In genomic region chr10:127662666-127663253, GRCm38 (mm10) we compare ENCODE assay signal across 8 mouse cellular contexts. TPM values are rescaled to one million over a fixed set of nuclear protein-coding genes. Genes with fewer than 3 reads are reported as not detected.
DNase-seq lines count a peak whose midpoint lies in the region; ATAC-seq and TF ChIP-seq lines count a peak whose summit lies in the region.

No protein-coding gene starts in this region.

- H3K4me1 ChIP-seq in bone marrow macrophage, adult 2 months (ENCODE audit: control insufficient read depth, insufficient read depth, low read length): peaks cover 18% of the 10 kb centered on the region
- peaks cover 10% of the 10 kb centered on the region for H3K4me1 ChIP-seq in forebrain, postnatal 0 days (ENCODE audit: insufficient read depth)
- peaks cover 47% of the 10 kb centered on the region for H3K4me1 ChIP-seq in kidney, postnatal 0 days (replicated peaks; ENCODE audit: insufficient read depth, low read length)
- peaks cover 22% of the 10 kb centered on the region for H3K4me1 ChIP-seq in stomach, postnatal 0 days (replicated peaks; ENCODE audit: control insufficient read depth, insufficient read depth)

- no peak for ATAC-seq in forebrain, postnatal 0 days
- ATAC-seq in kidney, postnatal 0 days (replicated peaks; ENCODE audit: low FRiP score, low read depth): no peak
- peak; percentile 12; the same call in 1 of the 2 replicates for ATAC-seq in megakaryocyte-erythroid progenitor cell, adult 5-6 weeks (replicated peaks; ENCODE audit: low FRiP score, low TSS enrichment, poor library complexity, severe bottlenecking)
- ATAC-seq in stomach, postnatal 0 days (ENCODE audit: low FRiP score, low TSS enrichment): no peak

- H3K27me3 ChIP-seq in forebrain, postnatal 0 days (ENCODE audit: insufficient read depth, low read length): peaks cover 25% of the 10 kb centered on the region
- H3K27me3 ChIP-seq in kidney, postnatal 0 days (ENCODE audit: insufficient read depth, low read length): no peaks in the 10 kb centered on the region
- H3K27me3 ChIP-seq in stomach, postnatal 0 days (ENCODE audit: control insufficient read depth, insufficient read depth, low read length): no peaks in the 10 kb centered on the region

- no peak for TF ChIP-seq EP300 in stomach, postnatal 0 days (optimal IDR thresholded peaks at IDR 0.05)

- peak; percentile 26 for TF ChIP-seq CTCF in left cerebral cortex, adult 2 months (IDR thresholded peaks at IDR 0.05)
- TF ChIP-seq CTCF in bone marrow macrophage, adult 2 months (IDR thresholded peaks at IDR 0.05; ENCODE audit: low read depth, low read length): no peak; the same call in 1 of the 2 replicates
- TF ChIP-seq CTCF in forebrain, postnatal 0 days (IDR thresholded peaks at IDR 0.05; ENCODE audit: low read depth): peak; percentile 39
- peak; percentile 55 for TF ChIP-seq CTCF in kidney, postnatal 0 days (IDR thresholded peaks at IDR 0.05; ENCODE audit: low read depth)
- peak; percentile 53 for TF ChIP-seq CTCF in stomach, postnatal 0 days (IDR thresholded peaks at IDR 0.05; ENCODE audit: low read depth)

- DNase-seq in left cerebral cortex, adult 2 months (ENCODE audit: extremely low spot score in 1 of 2, low spot score in 2 of 2): no peak
- no peak for DNase-seq in left cerebral cortex, adult 11 months (ENCODE audit: low spot score)
- DNase-seq in forebrain, postnatal 0 days: no peak
- DNase-seq in kidney, postnatal 0 days (ENCODE audit: low spot score): peak; percentile 38
- DNase-seq in stomach, postnatal 0 days (ENCODE audit: low spot score): peak; percentile 47
- no peak for DNase-seq in gastrocnemius, postnatal 36 days

- TF ChIP-seq POLR2A in bone marrow macrophage, adult 2 months (IDR thresholded peaks at IDR 0.05; ENCODE audit: borderline replicate concordance, low read depth, low read length): no peak

- no peaks in the 10 kb centered on the region for H3K9me3 ChIP-seq in forebrain, postnatal 0 days (ENCODE audit: low read length)
- no peaks in the 10 kb centered on the region for H3K9me3 ChIP-seq in kidney, postnatal 0 days (replicated peaks; ENCODE audit: low read length)
- H3K9me3 ChIP-seq in stomach, postnatal 0 days (ENCODE audit: control insufficient read depth, low read length): no peaks in the 10 kb centered on the region

- peak overlapping the region; percentile 35; the same call in 1 of the 2 replicates for H3K9ac ChIP-seq in forebrain, postnatal 0 days
- peak overlapping the region; percentile 40; the same call in 1 of the 2 replicates for H3K9ac ChIP-seq in kidney, postnatal 0 days (ENCODE audit: low read depth, low read length)
- 0 out of 2 replicates have a peak overlapping the region, but pooled peaks have one; percentile 8 for H3K9ac ChIP-seq in stomach, postnatal 0 days (ENCODE audit: low read length)

- peak overlapping the region; percentile 85 for H3K27ac ChIP-seq in left cerebral cortex, adult 2 months
- H3K27ac ChIP-seq in bone marrow macrophage, adult 2 months (ENCODE audit: insufficient read depth, low read depth, low read length): peak overlapping the region; percentile 80
- H3K27ac ChIP-seq in forebrain, postnatal 0 days (ENCODE audit: low read depth, low read length): no peak overlapping the region
- H3K27ac ChIP-seq in kidney, postnatal 0 days: peak overlapping the region; percentile 88
- H3K27ac ChIP-seq in stomach, postnatal 0 days (replicated peaks): peak overlapping the region; percentile 90

- H3K36me3 ChIP-seq in forebrain, postnatal 0 days (ENCODE audit: insufficient read depth): 0 out of 2 replicates have a peak, but pooled peaks cover 4% of the 10 kb centered on the region
- H3K36me3 ChIP-seq in kidney, postnatal 0 days (ENCODE audit: insufficient read depth, low read length): peaks cover 37% of the 10 kb centered on the region
- peaks cover 3% of the 10 kb centered on the region; the same call in 1 of the 2 replicates for H3K36me3 ChIP-seq in stomach, postnatal 0 days (ENCODE audit: control insufficient read depth, insufficient read depth, low read length)

- peak overlapping the region; percentile 30 for H3K4me3 ChIP-seq in left cerebral cortex, adult 2 months
- peak overlapping the region; percentile 21; the same call in 1 of the 2 replicates for H3K4me3 ChIP-seq in bone marrow macrophage, adult 2 months (ENCODE audit: insufficient read depth, low read length)
- H3K4me3 ChIP-seq in forebrain, postnatal 0 days (ENCODE audit: low read depth, low read length): no peak overlapping the region
- H3K4me3 ChIP-seq in kidney, postnatal 0 days (replicated peaks; ENCODE audit: low read depth, low read length): peak overlapping the region; percentile 20
- peak overlapping the region; percentile 25 for H3K4me3 ChIP-seq in stomach, postnatal 0 days (ENCODE audit: low read depth, low read length)

- intact Hi-C loops in left cerebral cortex, adult 2 months (cut with DNase I): no loop called here
- intact Hi-C loops in gastrocnemius, postnatal 36 days (cut with DNase I): loop anchor here (2.0 kb wide), 1 partner anchor 20 kb away; the partner anchor contains the start of gene Stat6

- peak overlapping the region; percentile 41; the same call in 1 of the 2 replicates for H3K4me2 ChIP-seq in forebrain, postnatal 0 days (ENCODE audit: low read depth)
- H3K4me2 ChIP-seq in kidney, postnatal 0 days (ENCODE audit: low read length): peak overlapping the region; percentile 54
- peak overlapping the region; percentile 55 for H3K4me2 ChIP-seq in stomach, postnatal 0 days (replicated peaks; ENCODE audit: low read depth)

- WGBS in forebrain, postnatal 0 days: 29% methylated on average over 19 of the region's 19 CpGs
- 25% methylated on average over 19 of the region's 19 CpGs for WGBS in kidney, postnatal 0 days
- WGBS in stomach, postnatal 0 days: 33% methylated on average over 17 of the region's 19 CpGs

RNA-seq across cellular contexts. Expression of gene Nemp1, which starts 3.9 kb away (rescaled TPM):
- 1 to 10 TPM; 4.1 to 4.7 TPM for total RNA-seq in left cerebral cortex, adult 2 months (2021)
- polyA plus RNA-seq in bone marrow macrophage, adult 2 months (2012; ENCODE audit: insufficient read depth, insufficient read length, missing spikeins): 11.0 and 13.5 TPM in 2 replicates
- 3.4 and 6.1 TPM in 2 replicates for total RNA-seq in forebrain, postnatal 0 days (2014; rRNA removed)
- polyA plus RNA-seq in forebrain, postnatal 0 days (2015; fragmentation: Nextera tagmentation; extraction: Ambion mirVana): 2.8 and 3.2 TPM in 2 replicates
- 6.6 and 6.9 TPM in 2 replicates for polyA plus RNA-seq in kidney, postnatal 0 days (2015; fragmentation: Nextera tagmentation; extraction: Ambion mirVana)
- total RNA-seq in megakaryocyte-erythroid progenitor cell, adult 5-6 weeks (2014; fragmentation: Nextera tagmentation): 19.4 and 22.7 TPM in 2 replicates
- 17.6 and 35.2 TPM in 2 replicates for total RNA-seq in megakaryocyte-erythroid progenitor cell, adult 5-6 weeks (2017)
- 4.1 and 4.5 TPM in 2 replicates for polyA plus RNA-seq in stomach, postnatal 0 days (2015; fragmentation: Nextera tagmentation; extraction: Ambion mirVana)
- 1 to 10 TPM; 1.9 to 2.1 TPM for total RNA-seq in gastrocnemius, postnatal 36 days (2021)

RNA-seq across cellular contexts. Expression of gene Nab2, which starts 5.6 kb away (rescaled TPM):
- total RNA-seq in left cerebral cortex, adult 2 months (2021): 10 to 100 TPM; 44.9 to 67.4 TPM
- 21.4 and 25.4 TPM in 2 replicates for polyA plus RNA-seq in bone marrow macrophage, adult 2 months (2012; ENCODE audit: insufficient read depth, insufficient read length, missing spikeins)
- total RNA-seq in forebrain, postnatal 0 days (2014; rRNA removed): 12.9 and 14.4 TPM in 2 replicates
- polyA plus RNA-seq in forebrain, postnatal 0 days (2015; fragmentation: Nextera tagmentation; extraction: Ambion mirVana): 4.5 and 4.8 TPM in 2 replicates
- polyA plus RNA-seq in kidney, postnatal 0 days (2015; fragmentation: Nextera tagmentation; extraction: Ambion mirVana): 21.5 and 24.3 TPM in 2 replicates
- total RNA-seq in megakaryocyte-erythroid progenitor cell, adult 5-6 weeks (2014; fragmentation: Nextera tagmentation): 0.99 TPM in 1 of 2 replicates, not detected in the other
- total RNA-seq in megakaryocyte-erythroid progenitor cell, adult 5-6 weeks (2017): 1.1 and 2.2 TPM in 2 replicates
- polyA plus RNA-seq in stomach, postnatal 0 days (2015; fragmentation: Nextera tagmentation; extraction: Ambion mirVana): 6.8 and 8.9 TPM in 2 replicates
- total RNA-seq in gastrocnemius, postnatal 36 days (2021): 1 to 10 TPM; 2.3 to 4.4 TPM

RNA-seq across cellular contexts. Expression of gene Stat6, which starts 20.0 kb away (rescaled TPM):
- 10 to 100 TPM; 11.4 to 12.9 TPM for total RNA-seq in left cerebral cortex, adult 2 months (2021)
- 128 and 144 TPM in 2 replicates for polyA plus RNA-seq in bone marrow macrophage, adult 2 months (2012; ENCODE audit: insufficient read depth, insufficient read length, missing spikeins)
- 4.6 and 5.4 TPM in 2 replicates for total RNA-seq in forebrain, postnatal 0 days (2014; rRNA removed)
- polyA plus RNA-seq in forebrain, postnatal 0 days (2015; fragmentation: Nextera tagmentation; extraction: Ambion mirVana): 4.3 and 4.4 TPM in 2 replicates
- polyA plus RNA-seq in kidney, postnatal 0 days (2015; fragmentation: Nextera tagmentation; extraction: Ambion mirVana): 26.2 and 27.0 TPM in 2 replicates
- total RNA-seq in megakaryocyte-erythroid progenitor cell, adult 5-6 weeks (2014; fragmentation: Nextera tagmentation): 51.7 and 57.9 TPM in 2 replicates
- 32.2 and 35.3 TPM in 2 replicates for total RNA-seq in megakaryocyte-erythroid progenitor cell, adult 5-6 weeks (2017)
- 31.4 and 34.6 TPM in 2 replicates for polyA plus RNA-seq in stomach, postnatal 0 days (2015; fragmentation: Nextera tagmentation; extraction: Ambion mirVana)
- total RNA-seq in gastrocnemius, postnatal 36 days (2021): 10 to 100 TPM; 15.4 to 15.5 TPM

RNA-seq across cellular contexts. Expression of gene Lrp1, which starts 41.8 kb away (rescaled TPM):
- total RNA-seq in left cerebral cortex, adult 2 months (2021): 100 to 1,000 TPM; 341 to 357 TPM
- polyA plus RNA-seq in bone marrow macrophage, adult 2 months (2012; ENCODE audit: insufficient read depth, insufficient read length, missing spikeins): 361 and 418 TPM in 2 replicates
- 183 and 228 TPM in 2 replicates for total RNA-seq in forebrain, postnatal 0 days (2014; rRNA removed)
- 42.2 and 70.4 TPM in 2 replicates for polyA plus RNA-seq in forebrain, postnatal 0 days (2015; fragmentation: Nextera tagmentation; extraction: Ambion mirVana)
- 42.6 and 44.5 TPM in 2 replicates for polyA plus RNA-seq in kidney, postnatal 0 days (2015; fragmentation: Nextera tagmentation; extraction: Ambion mirVana)
- 0.26 TPM in 1 of 2 replicates, not detected in the other for total RNA-seq in megakaryocyte-erythroid progenitor cell, adult 5-6 weeks (2014; fragmentation: Nextera tagmentation)
- total RNA-seq in megakaryocyte-erythroid progenitor cell, adult 5-6 weeks (2017): 0.04 TPM in 1 of 2 replicates, not detected in the other
- polyA plus RNA-seq in stomach, postnatal 0 days (2015; fragmentation: Nextera tagmentation; extraction: Ambion mirVana): 32.7 and 37.4 TPM in 2 replicates
- total RNA-seq in gastrocnemius, postnatal 36 days (2021): 10 to 100 TPM; 48.6 to 49.1 TPM

RNA-seq across cellular contexts. Expression of gene Myo1a, which starts 42.2 kb away (rescaled TPM):
- 1 to 10 TPM; 1.2 to 1.4 TPM for total RNA-seq in left cerebral cortex, adult 2 months (2021)
- 0.31 TPM in 1 of 2 replicates, not detected in the other for polyA plus RNA-seq in bone marrow macrophage, adult 2 months (2012; ENCODE audit: insufficient read depth, insufficient read length, missing spikeins)
- 0.15 and 0.29 TPM in 2 replicates for total RNA-seq in forebrain, postnatal 0 days (2014; rRNA removed)
- 0.28 and 0.35 TPM in 2 replicates for polyA plus RNA-seq in forebrain, postnatal 0 days (2015; fragmentation: Nextera tagmentation; extraction: Ambion mirVana)
- polyA plus RNA-seq in kidney, postnatal 0 days (2015; fragmentation: Nextera tagmentation; extraction: Ambion mirVana): 0.07 and 0.18 TPM in 2 replicates
- total RNA-seq in megakaryocyte-erythroid progenitor cell, adult 5-6 weeks (2014; fragmentation: Nextera tagmentation): 0.79 and 1.4 TPM in 2 replicates
- total RNA-seq in megakaryocyte-erythroid progenitor cell, adult 5-6 weeks (2017): not detected in 2 replicates
- polyA plus RNA-seq in stomach, postnatal 0 days (2015; fragmentation: Nextera tagmentation; extraction: Ambion mirVana): 39.3 and 42.1 TPM in 2 replicates
- total RNA-seq in gastrocnemius, postnatal 36 days (2021): under 1 TPM; 0.15 to 0.18 TPM

Comparison
In these comparisons a context has a peak if more than half of its experiments do, and no peak if none do; other contexts are left out.
1. DNase-seq: peak in kidney, postnatal 0 days (single experiment) and stomach, postnatal 0 days (single experiment); none in left cerebral cortex, adult 2 months (0 of 2), left cerebral cortex, adult 11 months (single experiment), forebrain, postnatal 0 days (single experiment) and gastrocnemius, postnatal 36 days (0 of 2).
2. Peak in every context shown above with its lines, with median percentiles within 50 percentile points of each other: H3K4me2 ChIP-seq and H3K9ac ChIP-seq.